Mouse (Mus musculus): ENCODE data around the gene Cacna2d4.

Cacna2d4 gene

GRCm38 (mm10) chr6:119313096-119313495 is 76.8 kb downstream of the Cacna2d4 start:
- no peak for DNase-seq

- no peak for DNase-seq
Observed at GRCm38 (mm10) chr6:119313588-119314375, 77.5 kb downstream of the Cacna2d4 start.

GRCm38 (mm10) chr6:119314751-119315476 is 78.6 kb downstream of the Cacna2d4 start:
- DNase-seq = no peak

GRCm38 (mm10) chr6:119318732-119319131 is 82.4 kb downstream of the Cacna2d4 start:
- no peak for DNase-seq

GRCm38 (mm10) chr6:119319358-119319757 is 83.0 kb downstream of the Cacna2d4 start:
- no peak for DNase-seq

GRCm38 (mm10) chr6:119320481-119320880 is 84.2 kb downstream of the Cacna2d4 start:
- DNase-seq = no peak

- DNase-seq = no peak
Observed at GRCm38 (mm10) chr6:119321752-119322151, 85.4 kb downstream of the Cacna2d4 start.

GRCm38 (mm10) chr6:119324776-119325175 is 88.5 kb downstream of the Cacna2d4 start:
- DNase-seq = no peak

GRCm38 (mm10) chr6:119325978-119326377 is 89.7 kb downstream of the Cacna2d4 start:
- DNase-seq = peak; percentile 37

- no peak for DNase-seq
Observed at GRCm38 (mm10) chr6:119326541-119326940, 90.2 kb downstream of the Cacna2d4 start.

- no peak for DNase-seq
Observed at GRCm38 (mm10) chr6:119328521-119329115, 92.3 kb downstream of the Cacna2d4 start.

- no peak for DNase-seq
Observed at GRCm38 (mm10) chr6:119329215-119329714, 92.9 kb downstream of the Cacna2d4 start.

GRCm38 (mm10) chr6:119329936-119330335 is 93.6 kb downstream of the Cacna2d4 start:
- DNase-seq = no peak

GRCm38 (mm10) chr6:119330506-119330905 is 94.2 kb downstream of the Cacna2d4 start, which contains the start of gene Lrtm2:
Gene Lrtm2, minus strand, starts transcription at chr6:119330766.
- DNase-seq = peak; percentile 83

GRCm38 (mm10) chr6:119332111-119332510 is 95.8 kb downstream of the Cacna2d4 start:
- peak; percentile 61 for DNase-seq

GRCm38 (mm10) chr6:119333202-119333601 is 96.9 kb downstream of the Cacna2d4 start:
- no peak for DNase-seq

- DNase-seq = no peak
Observed at GRCm38 (mm10) chr6:119333831-119334230, 97.5 kb downstream of the Cacna2d4 start.

- peak; percentile 82 for DNase-seq
Observed at GRCm38 (mm10) chr6:119336124-119336523, 99.8 kb downstream of the Cacna2d4 start.

- DNase-seq = no peak
Observed at GRCm38 (mm10) chr6:119337287-119337686, 101.0 kb downstream of the Cacna2d4 start.

GRCm38 (mm10) chr6:119338121-119338912 is 102.0 kb downstream of the Cacna2d4 start:
- DNase-seq = no peak

- no peak for DNase-seq
Observed at GRCm38 (mm10) chr6:119341409-119341808, 105.1 kb downstream of the Cacna2d4 start.

- DNase-seq = peak; percentile 39
Observed at GRCm38 (mm10) chr6:119346257-119346656, 109.9 kb downstream of the Cacna2d4 start.

GRCm38 (mm10) chr6:119347813-119348212 is 111.5 kb downstream of the Cacna2d4 start:
- DNase-seq = no peak
